Mouse (Mus musculus): Measurements from ENCODE around the gene Shcbp1l.

DNA sequence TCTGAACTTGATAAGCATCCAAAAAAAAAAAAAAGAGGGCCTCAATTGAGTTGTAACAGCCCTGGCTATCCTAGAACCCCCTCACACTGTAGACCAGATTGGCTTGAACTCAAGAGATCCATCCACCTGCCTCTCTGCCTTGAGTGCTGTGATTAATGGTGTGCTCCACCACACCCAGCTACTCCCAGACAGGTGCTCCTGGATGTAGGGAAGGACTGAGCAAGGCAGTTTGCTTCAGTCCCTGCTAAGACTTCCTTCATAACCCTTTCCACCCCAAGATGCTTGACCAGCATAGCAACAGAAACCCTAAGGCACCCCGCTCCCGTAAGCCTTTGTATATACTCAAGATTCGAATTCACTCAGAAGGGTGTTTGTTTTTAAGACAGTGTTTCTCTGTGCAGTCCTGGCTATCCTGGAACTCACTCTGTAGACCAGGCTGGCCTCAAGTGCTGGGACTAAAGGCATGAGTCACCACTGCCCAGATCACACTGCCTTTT, 28.2 kb downstream of the Shcbp1l start:
- no peak for TF ChIP-seq POLR2A (IDR thresholded peaks at IDR 0.05; ENCODE audit: control insufficient read depth, extremely low read depth, insufficient read depth, low read length, poor library complexity)
- TF ChIP-seq CTCF (IDR thresholded peaks at IDR 0.05; ENCODE audit: borderline replicate concordance, control insufficient read depth, extremely low read depth, insufficient read depth, low read length, poor library complexity) = no peak

All from thymus, adult 2 months (tissue).